Mouse (Mus musculus): Measurements from ENCODE around the gene Myom1.

The Myom1 gene

GRCm38 (mm10) chr17:71169639-71170038 is 167.2 kb downstream of the Myom1 start:
- ATAC-seq (ENCODE audit: insufficient number of reproducible peaks, low FRiP score, low TSS enrichment) = no peak

GRCm38 (mm10) chr17:71171161-71171560 is 168.7 kb downstream of the Myom1 start:
- no peak for ATAC-seq (ENCODE audit: insufficient number of reproducible peaks, low FRiP score, low TSS enrichment)

All from cerebellum, adult (tissue).